In the genomic region with DNA sequence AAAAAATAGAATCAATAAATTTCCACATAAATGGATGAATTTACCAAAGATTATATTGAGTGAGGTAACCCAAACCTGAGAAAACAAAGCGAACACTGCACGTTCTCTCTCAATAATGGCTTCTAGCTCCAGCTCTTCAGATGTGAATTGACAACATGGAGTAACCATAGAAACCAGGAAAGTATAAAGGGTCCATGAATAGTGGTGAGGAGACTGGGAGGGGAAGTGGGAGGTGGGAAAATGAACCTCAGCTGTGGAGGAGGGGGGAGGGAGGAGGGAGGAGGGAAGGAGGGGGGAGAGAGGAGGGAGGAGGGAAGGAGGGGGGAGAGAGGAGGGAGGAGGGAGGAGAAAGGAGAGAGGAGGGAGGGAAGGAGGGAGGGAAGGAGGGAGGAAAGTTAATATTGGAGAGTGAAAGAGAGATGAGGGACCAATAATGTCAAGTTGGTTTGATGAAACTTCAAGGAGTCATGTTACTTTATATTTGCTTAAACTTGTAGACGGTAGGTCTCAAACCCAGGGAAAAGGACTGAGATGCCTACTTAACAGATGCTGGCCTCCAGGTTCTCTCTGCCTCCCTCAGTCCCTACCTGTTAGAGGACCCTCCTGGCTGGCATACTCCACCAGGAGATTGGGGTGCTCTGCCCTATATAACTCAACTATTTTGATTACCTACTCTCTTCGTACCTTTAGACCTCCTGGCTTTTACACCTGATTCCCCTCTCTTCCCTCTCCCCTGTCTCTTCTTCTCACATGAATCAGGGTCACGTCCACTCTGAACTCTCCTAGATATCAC, we compare ENCODE assay signal across 18 mouse cellular contexts.
DNase-seq lines count a peak whose midpoint lies in the region; ATAC-seq and TF ChIP-seq lines count a peak whose summit lies in the region.
"Had no signal": no experiment of that assay in that cellular context is flagged by ENCODE, and none has a peak within 500 bp of the region (broad histone marks: within the 10 kb centered on the region; RNA-seq: fewer than 3 reads in every experiment).

No protein-coding gene starts in this region.

- no peaks in the 10 kb centered on the region for H3K4me1 ChIP-seq in hindbrain, embryonic 11.5 days (replicated peaks; ENCODE audit: control insufficient read depth, insufficient read depth, low read length)
- peaks cover 12% of the 10 kb centered on the region for H3K4me1 ChIP-seq in hindbrain, embryonic 10.5 days (replicated peaks)
- no peaks in the 10 kb centered on the region for H3K4me1 ChIP-seq in forebrain, embryonic 16.5 days (replicated peaks; ENCODE audit: control insufficient read depth, insufficient read depth, low read length)
- H3K4me1 ChIP-seq in neural tube, embryonic 13.5 days (replicated peaks): 0 out of 2 replicates have a peak, but pooled peaks cover 3% of the 10 kb centered on the region
- no peaks in the 10 kb centered on the region for H3K4me1 ChIP-seq in lung, adult 2 months (ENCODE audit: control insufficient read depth, insufficient read depth, low read length)
- H3K4me1 ChIP-seq: heart, embryonic 10.5 days; kidney, embryonic 15.5 days had no signal

- no peaks in the 10 kb centered on the region for H3K9me3 ChIP-seq in hindbrain, embryonic 11.5 days (ENCODE audit: control insufficient read depth, low read length)
- H3K9me3 ChIP-seq in hindbrain, embryonic 10.5 days: no peaks in the 10 kb centered on the region
- no peaks in the 10 kb centered on the region for H3K9me3 ChIP-seq in forebrain, embryonic 16.5 days (ENCODE audit: control insufficient read depth, low read length)
- no peaks in the 10 kb centered on the region for H3K9me3 ChIP-seq in neural tube, embryonic 13.5 days
- H3K9me3 ChIP-seq: heart, embryonic 10.5 days; kidney, embryonic 15.5 days had no signal

- H3K9ac ChIP-seq in hindbrain, embryonic 11.5 days (ENCODE audit: low read depth, low read length): no peak overlapping the region
- no peak overlapping the region for H3K9ac ChIP-seq in forebrain, embryonic 16.5 days (replicated peaks; ENCODE audit: low read depth, low read length)
- H3K9ac ChIP-seq in neural tube, embryonic 13.5 days: no peak overlapping the region
- H3K9ac ChIP-seq: kidney, embryonic 15.5 days; lung, embryonic 14.5 days had no signal

- no peaks in the 10 kb centered on the region for H3K27me3 ChIP-seq in hindbrain, embryonic 11.5 days (ENCODE audit: control insufficient read depth, insufficient read depth, low read length)
- H3K27me3 ChIP-seq in hindbrain, embryonic 10.5 days (ENCODE audit: insufficient read depth, poor library complexity, severe bottlenecking): no peaks in the 10 kb centered on the region
- H3K27me3 ChIP-seq in forebrain, embryonic 16.5 days (replicated peaks; ENCODE audit: control insufficient read depth, insufficient read depth, low read length): no peaks in the 10 kb centered on the region
- no peaks in the 10 kb centered on the region for H3K27me3 ChIP-seq in neural tube, embryonic 13.5 days
- H3K27me3 ChIP-seq: kidney, embryonic 15.5 days had no signal

- TF ChIP-seq POLR2A in lung, adult 2 months (IDR thresholded peaks at IDR 0.05; ENCODE audit: borderline replicate concordance, extremely low read depth, low read depth, low read length): no peak

- no peak overlapping the region for H3K4me2 ChIP-seq in hindbrain, embryonic 11.5 days (replicated peaks; ENCODE audit: low read depth, low read length)
- no peak overlapping the region for H3K4me2 ChIP-seq in forebrain, embryonic 16.5 days (ENCODE audit: low read length)
- H3K4me2 ChIP-seq in neural tube, embryonic 13.5 days: no peak overlapping the region
- H3K4me2 ChIP-seq: kidney, embryonic 15.5 days; lung, embryonic 14.5 days had no signal

- TF ChIP-seq CTCF in lung, adult 2 months (IDR thresholded peaks at IDR 0.05; ENCODE audit: insufficient read depth, low read length): no peak

- DNase-seq in hindbrain, embryonic 11.5 days (ENCODE audit: low spot score): peak; percentile 32
- no peak for DNase-seq in hindbrain, embryonic 10.5 days (ENCODE audit: low spot score)
- peak; percentile 30 for DNase-seq in mesoderm, embryonic 11.5 days (ENCODE audit: low read depth, low spot score)
- no peak for DNase-seq in lung, adult 2 months
- DNase-seq in testis, postnatal 10 days (ENCODE audit: low spot score): no peak
- DNase-seq in lung, adult 18-20 months: no peak
- DNase-seq: adrenal gland, postnatal 14 days; cerebellum, adult 9-10 months; gastrocnemius, postnatal 25 days; heart, postnatal 10 days; layer of hippocampus, postnatal 36 days; liver; lung, embryonic 14.5 days; spleen, adult 18-20 months had no signal

- H3K27ac ChIP-seq in hindbrain, embryonic 11.5 days (ENCODE audit: low read depth, low read length): no peak overlapping the region
- H3K27ac ChIP-seq in hindbrain, embryonic 10.5 days: no peak overlapping the region
- no peak overlapping the region for H3K27ac ChIP-seq in forebrain, embryonic 16.5 days (ENCODE audit: low read length)
- H3K27ac ChIP-seq in neural tube, embryonic 13.5 days (replicated peaks): no peak overlapping the region
- H3K27ac ChIP-seq: heart, embryonic 10.5 days; kidney, embryonic 15.5 days had no signal

- ATAC-seq in hindbrain, embryonic 11.5 days (ENCODE audit: low FRiP score): peak; percentile 86
- peak; percentile 84 for ATAC-seq in forebrain, embryonic 16.5 days
- peak; percentile 76; the same call in 1 of the 2 replicates for ATAC-seq in neural tube, embryonic 13.5 days (ENCODE audit: low read depth)

- WGBS in hindbrain, embryonic 11.5 days: 62% methylated on average over 5 of the region's 5 CpGs
- WGBS in hindbrain, embryonic 10.5 days: 63% methylated on average over 5 of the region's 5 CpGs
- 51% methylated on average over 5 of the region's 5 CpGs for WGBS in forebrain, embryonic 16.5 days
- 66% methylated on average over 5 of the region's 5 CpGs for WGBS in neural tube, embryonic 13.5 days
- 62% methylated on average over 5 of the region's 5 CpGs for WGBS in lung, adult 2 months

- no peaks in the 10 kb centered on the region for H3K36me3 ChIP-seq in hindbrain, embryonic 11.5 days (ENCODE audit: control insufficient read depth, insufficient read depth, low read length)
- no peaks in the 10 kb centered on the region for H3K36me3 ChIP-seq in hindbrain, embryonic 10.5 days
- H3K36me3 ChIP-seq in forebrain, embryonic 16.5 days (ENCODE audit: control insufficient read depth, insufficient read depth): no peaks in the 10 kb centered on the region
- no peaks in the 10 kb centered on the region for H3K36me3 ChIP-seq in neural tube, embryonic 13.5 days
- H3K36me3 ChIP-seq: heart, embryonic 10.5 days; kidney, embryonic 15.5 days had no signal

- H3K4me3 ChIP-seq in hindbrain, embryonic 11.5 days (ENCODE audit: low read depth, low read length): no peak overlapping the region
- H3K4me3 ChIP-seq in hindbrain, embryonic 10.5 days: no peak overlapping the region
- H3K4me3 ChIP-seq in forebrain, embryonic 16.5 days (replicated peaks; ENCODE audit: low read length): no peak overlapping the region
- H3K4me3 ChIP-seq in neural tube, embryonic 13.5 days: no peak overlapping the region
- H3K4me3 ChIP-seq in lung, adult 2 months (replicated peaks; ENCODE audit: extremely low read depth, low read depth, low read length): no peak overlapping the region
- H3K4me3 ChIP-seq: heart, embryonic 10.5 days; kidney, embryonic 15.5 days had no signal

Comparison
In these comparisons a context has a peak if more than half of its experiments do, and no peak if none do; other contexts are left out.
1. DNase-seq: peak in hindbrain, embryonic 11.5 days (single experiment) and mesoderm, embryonic 11.5 days (single experiment); none in hindbrain, embryonic 10.5 days (single experiment), lung, adult 2 months (single experiment), testis, postnatal 10 days (single experiment) and lung, adult 18-20 months (0 of 2).
2. Peak in every context shown above with its lines, with median percentiles within 50 percentile points of each other: ATAC-seq.